Mouse (Mus musculus) liver, embryonic 16.5 days (tissue): ENCODE data around the gene Ccser1. TPM values are rescaled to one million over a fixed set of nuclear protein-coding genes. Genes with fewer than 3 reads are reported as not detected.

Source experiments
- ATAC-seq: fragments of 200-750 bp; cut with Nextera tagmentation; 2 replicates; pipeline ENCODE4 v1.8.0; 2017; ENCODE audit warnings: low read depth, mild to moderate bottlenecking, moderate number of reproducible peaks, moderate library complexity
- H3K27ac ChIP-seq: fragments of 300-500 bp; sonication (generic); 2 replicates; pipeline ENCODE4 v1.5.1; 2014; ENCODE audit warnings: mild to moderate bottlenecking, low read length
- H3K27me3 ChIP-seq: fragments of 300-500 bp; sonication (generic); 2 replicates; pipeline ENCODE4 v1.6.1; 2014; ENCODE audit warnings: low read depth, low read length, mixed read lengths; ENCODE audit not compliant: control insufficient read depth, insufficient read depth
- H3K36me3 ChIP-seq: fragments of 300-500 bp; sonication (generic); 2 replicates; pipeline ENCODE4 v1.6.1; 2014; ENCODE audit warnings: mild to moderate bottlenecking; ENCODE audit not compliant: control insufficient read depth, insufficient read depth
- H3K4me1 ChIP-seq: fragments of 300-500 bp; sonication (generic); 2 replicates; pipeline ENCODE4 v1.6.1; 2014; ENCODE audit warnings: low read depth, low read length, mixed read lengths; ENCODE audit not compliant: control insufficient read depth
- H3K4me2 ChIP-seq: fragments of 300-500 bp; sonication (generic); 2 replicates; pipeline ENCODE4 v1.6.1; 2014; ENCODE audit warnings: low read depth, low read length, mixed read lengths
- H3K4me3 ChIP-seq: fragments of 300-500 bp; sonication (generic); 2 replicates; pipeline ENCODE4 v1.5.1; 2014; ENCODE audit warnings: low read depth, mild to moderate bottlenecking, low read length
- H3K9ac ChIP-seq: fragments of 300-500 bp; sonication (generic); 2 replicates; pipeline ENCODE4 v1.6.1; 2014; ENCODE audit warnings: low read depth, low read length
- H3K9me3 ChIP-seq: fragments of 300-500 bp; sonication (generic); replicated peaks from 2 replicates; pipeline ENCODE4 v1.6.1; 2016; ENCODE audit warnings: low read length; ENCODE audit not compliant: control insufficient read depth
- WGBS: fragments of 180-500 bp; shearing (Covaris S2); extraction: QIAGEN DNeasy Blood & Tissue Kit; methylation state at CpG from one replicate; pipeline ENCODE4 v1.1.7; 2014; ENCODE audit not compliant: insufficient replicate concordance; 5-methylcytosine and 5-hydroxymethylcytosine counted together
- polyA plus RNA-seq: library from polyadenylated mRNA; unstranded; fragments of >200 nt; fragmentation: Nextera tagmentation; extraction: Ambion mirVana; gene quantifications from 2 replicates; pipeline ENCODE4 v1.2.1, GENCODE M21; 2015

Gene Ccser1
- polyA plus RNA-seq, 1 experiment from 2014 or later: 0.09 TPM

GRCm38 (mm10) chr6:61729065-61729464, 548.9 kb downstream of the Ccser1 start:
- no peaks in the 10 kb centered on the region for H3K4me1 ChIP-seq
- H3K27ac ChIP-seq: no peak overlapping the region
- H3K36me3 ChIP-seq: no peaks in the 10 kb centered on the region
- ATAC-seq: no peak
- 63% methylated on average over 1 of the region's 1 CpGs for WGBS
- H3K4me2 ChIP-seq: no peak overlapping the region
- no peaks in the 10 kb centered on the region for H3K27me3 ChIP-seq
- H3K9ac ChIP-seq: no peak overlapping the region
- no peaks in the 10 kb centered on the region for H3K9me3 ChIP-seq
- H3K4me3 ChIP-seq: no peak overlapping the region

- Histone ChIP-seq H3K4me3 (no peak overlapping the region), H3K27ac (no peak overlapping the region), H3K27me3 (no peaks in the 10 kb centered on the region), H3K9me3 (no peaks in the 10 kb centered on the region), H3K9ac (no peak overlapping the region), H3K4me1 (no peaks in the 10 kb centered on the region), H3K36me3 (no peaks in the 10 kb centered on the region), H3K4me2 (no peak overlapping the region)
- no peak for ATAC-seq
- 58% methylated on average over 5 of the region's 5 CpGs for WGBS
These were observed 550.2 kb downstream of the Ccser1 start for GRCm38 (mm10) chr6:61730088-61730880.

- Histone ChIP-seq H3K4me2 (no peak overlapping the region), H3K36me3 (no peaks in the 10 kb centered on the region), H3K27me3 (no peaks in the 10 kb centered on the region), H3K27ac (no peak overlapping the region), H3K4me3 (no peak overlapping the region), H3K4me1 (no peaks in the 10 kb centered on the region), H3K9me3 (no peaks in the 10 kb centered on the region), H3K9ac (no peak overlapping the region)
- no peak for ATAC-seq
- WGBS: 39% methylated on average over 1 of the region's 1 CpGs
These were observed 566.2 kb downstream of the Ccser1 start for GRCm38 (mm10) chr6:61746346-61746745.

GRCm38 (mm10) chr6:61762135-61762534, 582.0 kb downstream of the Ccser1 start:
- no peak overlapping the region for H3K4me3 ChIP-seq
- H3K27me3 ChIP-seq: no peaks in the 10 kb centered on the region
- H3K36me3 ChIP-seq: no peaks in the 10 kb centered on the region
- no peak overlapping the region for H3K9ac ChIP-seq
- no peak overlapping the region for H3K4me2 ChIP-seq
- 71% methylated on average over 3 of the region's 3 CpGs for WGBS
- no peak for ATAC-seq
- H3K4me1 ChIP-seq: no peaks in the 10 kb centered on the region
- H3K9me3 ChIP-seq: no peaks in the 10 kb centered on the region
- no peak overlapping the region for H3K27ac ChIP-seq

- H3K9ac ChIP-seq: no peak overlapping the region
- no peak for ATAC-seq
- 53% methylated on average over 5 of the region's 5 CpGs for WGBS
- no peaks in the 10 kb centered on the region for H3K9me3 ChIP-seq
- H3K4me1 ChIP-seq: no peaks in the 10 kb centered on the region
- no peak overlapping the region for H3K4me3 ChIP-seq
- H3K4me2 ChIP-seq: no peak overlapping the region
- H3K27me3 ChIP-seq: no peaks in the 10 kb centered on the region
- no peak overlapping the region for H3K27ac ChIP-seq
- no peaks in the 10 kb centered on the region for H3K36me3 ChIP-seq
These were observed 583.3 kb downstream of the Ccser1 start for GRCm38 (mm10) chr6:61763379-61763778.

- WGBS: 51% methylated on average over 2 of the region's 2 CpGs
- H3K36me3 ChIP-seq: no peaks in the 10 kb centered on the region
- no peaks in the 10 kb centered on the region for H3K27me3 ChIP-seq
- H3K9me3 ChIP-seq: no peaks in the 10 kb centered on the region
- no peak overlapping the region for H3K27ac ChIP-seq
- no peak overlapping the region for H3K9ac ChIP-seq
- no peak overlapping the region for H3K4me2 ChIP-seq
- H3K4me1 ChIP-seq: no peaks in the 10 kb centered on the region
- no peak for ATAC-seq
- no peak overlapping the region for H3K4me3 ChIP-seq
These were observed 585.7 kb downstream of the Ccser1 start for GRCm38 (mm10) chr6:61765801-61766200.

- Histone ChIP-seq H3K36me3 (no peaks in the 10 kb centered on the region), H3K4me3 (no peak overlapping the region), H3K4me1 (no peaks in the 10 kb centered on the region), H3K9ac (no peak overlapping the region), H3K4me2 (no peak overlapping the region), H3K9me3 (no peaks in the 10 kb centered on the region), H3K27ac (no peak overlapping the region), H3K27me3 (no peaks in the 10 kb centered on the region)
- WGBS: 68% methylated on average over 8 of the region's 8 CpGs
- no peak for ATAC-seq
These were observed 587.0 kb downstream of the Ccser1 start for GRCm38 (mm10) chr6:61767151-61767550.

- H3K4me2 ChIP-seq: no peak overlapping the region
- no peak overlapping the region for H3K27ac ChIP-seq
- WGBS: 75% methylated on average over 2 of the region's 2 CpGs
- no peak overlapping the region for H3K4me3 ChIP-seq
- no peaks in the 10 kb centered on the region for H3K36me3 ChIP-seq
- no peaks in the 10 kb centered on the region for H3K4me1 ChIP-seq
- H3K27me3 ChIP-seq: no peaks in the 10 kb centered on the region
- H3K9ac ChIP-seq: no peak overlapping the region
- no peak for ATAC-seq
- no peaks in the 10 kb centered on the region for H3K9me3 ChIP-seq
These were observed 606.6 kb downstream of the Ccser1 start for GRCm38 (mm10) chr6:61786706-61787105.

- H3K9me3 ChIP-seq: no peaks in the 10 kb centered on the region
- H3K4me2 ChIP-seq: no peak overlapping the region
- 54% methylated on average over 3 of the region's 3 CpGs for WGBS
- no peak overlapping the region for H3K9ac ChIP-seq
- H3K27ac ChIP-seq: no peak overlapping the region
- no peak for ATAC-seq
- no peaks in the 10 kb centered on the region for H3K36me3 ChIP-seq
- no peaks in the 10 kb centered on the region for H3K27me3 ChIP-seq
- H3K4me1 ChIP-seq: no peaks in the 10 kb centered on the region
- no peak overlapping the region for H3K4me3 ChIP-seq
These were observed 620.8 kb downstream of the Ccser1 start for GRCm38 (mm10) chr6:61800889-61801288.
